Mouse (Mus musculus): ENCODE data around the gene Msantd3. TPM values are rescaled to one million over a fixed set of nuclear protein-coding genes. Genes with fewer than 3 reads are reported as not detected.

Gene Msantd3
- total and polyA plus RNA-seq, 3 experiments = 9.5 to 21.8 (median 18.9) TPM

GRCm38 (mm10) chr4:48609485-48609884 lies 69.8 kb downstream of the Msantd3 start:
- WGBS = 86% methylated on average over 9 of the region's 9 CpGs
- H3K36me3 ChIP-seq (ENCODE audit: control insufficient read depth, insufficient read depth, low read length) = no peaks in the 10 kb centered on the region
- H3K27me3 ChIP-seq (ENCODE audit: control insufficient read depth, insufficient read depth, low read length) = no peaks in the 10 kb centered on the region
- no peak overlapping the region for H3K27ac ChIP-seq
- DNase-seq = no peak
- no peaks in the 10 kb centered on the region for H3K4me1 ChIP-seq (ENCODE audit: control insufficient read depth, insufficient read depth, low read length)
- no peak overlapping the region for H3K4me3 ChIP-seq
- H3K9ac ChIP-seq (ENCODE audit: low read depth, low read length) = no peak overlapping the region
- H3K79me2 ChIP-seq (replicated peaks; ENCODE audit: control insufficient read depth, insufficient read depth, low read length) = no peaks in the 10 kb centered on the region
- intact Hi-C loops (cut with DNase I) = no loop called here
- TF ChIP-seq POLR2A (IDR thresholded peaks at IDR 0.05; ENCODE audit: insufficient read depth, low read depth, low read length) (no peak), CTCF (IDR thresholded peaks at IDR 0.05) (no peak)

DNA sequence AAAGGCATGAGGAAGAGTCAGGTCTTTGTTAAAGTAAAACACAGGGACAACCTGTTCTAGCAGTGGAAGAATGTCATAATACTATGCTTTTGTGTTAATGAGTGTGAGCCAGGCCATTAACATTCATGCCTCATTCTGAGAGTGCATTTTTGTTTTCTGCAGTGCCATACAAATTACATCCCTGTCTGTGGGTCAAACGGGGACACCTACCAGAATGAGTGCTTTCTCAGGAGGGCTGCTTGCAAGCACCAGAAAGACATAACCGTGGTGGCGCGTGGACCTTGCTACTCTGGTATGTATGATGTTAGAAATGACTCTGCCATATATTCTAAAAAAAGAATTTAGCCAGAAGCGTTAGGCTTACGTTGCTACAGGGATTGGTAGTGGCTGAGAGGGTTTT lies 70.5 kb downstream of the Msantd3 start:
- no peaks in the 10 kb centered on the region for H3K79me2 ChIP-seq (replicated peaks; ENCODE audit: control insufficient read depth, insufficient read depth, low read length)
- no peak overlapping the region for H3K27ac ChIP-seq
- H3K27me3 ChIP-seq (ENCODE audit: control insufficient read depth, insufficient read depth, low read length) = no peaks in the 10 kb centered on the region
- intact Hi-C loops (cut with DNase I) = no loop called here
- TF ChIP-seq POLR2A (IDR thresholded peaks at IDR 0.05; ENCODE audit: insufficient read depth, low read depth, low read length) (no peak), CTCF (IDR thresholded peaks at IDR 0.05) (no peak), EP300 (IDR thresholded peaks at IDR 0.05; ENCODE audit: insufficient read depth, low read depth, low read length) (no peak)
- H3K9ac ChIP-seq (ENCODE audit: low read depth, low read length) = no peak overlapping the region
- DNase-seq = no peak
- no peaks in the 10 kb centered on the region for H3K36me3 ChIP-seq (ENCODE audit: control insufficient read depth, insufficient read depth, low read length)
- H3K4me3 ChIP-seq = no peak overlapping the region
- WGBS = 77% methylated on average over 6 of the region's 6 CpGs
- no peaks in the 10 kb centered on the region for H3K4me1 ChIP-seq (ENCODE audit: control insufficient read depth, insufficient read depth, low read length)

Other genes with a start within 250 kb of the Msantd3 start
- gene Tex10, start 66.5 kb upstream of the Msantd3 start, total RNA-seq (2021) = 1 to 10 TPM; 7.9 to 9.0 TPM
- 8.0 and 12.0 TPM in 2 replicates for gene Tex10, start 66.5 kb upstream of the Msantd3 start, polyA plus RNA-seq (2012; rRNA removed)
- 10 to 100 TPM; 11.1 to 11.7 TPM for gene Tmeff1, start 45.2 kb downstream of the Msantd3 start, total RNA-seq (2021)
- gene Tmeff1, start 45.2 kb downstream of the Msantd3 start, polyA plus RNA-seq (2012; rRNA removed) = 4.9 and 8.5 TPM in 2 replicates
- 100 to 1,000 TPM; 102 to 107 TPM for gene Cavin4, start 123.6 kb downstream of the Msantd3 start, total RNA-seq (2021)
- 22.1 and 53.3 TPM in 2 replicates for gene Cavin4, start 123.6 kb downstream of the Msantd3 start, polyA plus RNA-seq (2012; rRNA removed)

Data from heart, adult 2 months (tissue).